Mouse (Mus musculus) gonadal fat pad, adult 2 months (tissue): ENCODE measurements around the gene Sp100. TPM values are rescaled to one million over a fixed set of nuclear protein-coding genes. Genes with fewer than 3 reads are reported as not detected.
"Not testable (repeated sequence)": the region's sequence is repeated elsewhere in the genome, so short reads cannot be mapped to it uniquely, and the experiment has no call there.

Experiments used
- DNase-seq: peaks from one replicate; pipeline ENCODE4 v3.0.0-alpha.2; 2012; ENCODE audit warnings: low read depth
- polyA plus RNA-seq: library from polyadenylated mRNA; depleted of rRNA; stranded (reverse); fragments of >200 nt; gene quantifications from 2 replicates; pipeline ENCODE4 v1.2.3, GENCODE M21; 2012; rRNA removed

Sp100 gene
- polyA plus RNA-seq = 8.9 and 9.4 TPM in 2 replicates

DNA sequence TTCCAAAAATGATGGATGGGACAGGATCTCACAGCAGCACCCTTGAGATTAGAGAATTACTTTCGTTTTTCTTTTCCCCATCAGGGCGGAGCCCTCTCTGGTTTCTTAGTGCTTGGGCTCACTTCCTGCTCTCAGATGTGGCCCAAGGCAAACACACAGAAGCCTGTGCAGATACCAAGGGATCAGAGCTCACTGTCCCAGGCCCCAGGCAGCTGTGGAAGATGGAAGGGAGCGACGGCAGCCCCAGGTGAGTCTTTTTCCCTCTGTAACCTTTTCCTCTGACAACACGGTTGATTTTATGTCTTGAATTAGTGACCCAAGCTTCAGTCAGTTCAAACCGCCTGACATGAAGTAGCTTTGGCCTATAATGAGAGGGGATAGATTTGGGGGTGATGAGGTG, at the start of gene Sp100:
Gene Sp100 (plus strand): TSS at position 108 of the 400 bp plus-strand sequence.
- not testable (repeated sequence) for DNase-seq

DNA sequence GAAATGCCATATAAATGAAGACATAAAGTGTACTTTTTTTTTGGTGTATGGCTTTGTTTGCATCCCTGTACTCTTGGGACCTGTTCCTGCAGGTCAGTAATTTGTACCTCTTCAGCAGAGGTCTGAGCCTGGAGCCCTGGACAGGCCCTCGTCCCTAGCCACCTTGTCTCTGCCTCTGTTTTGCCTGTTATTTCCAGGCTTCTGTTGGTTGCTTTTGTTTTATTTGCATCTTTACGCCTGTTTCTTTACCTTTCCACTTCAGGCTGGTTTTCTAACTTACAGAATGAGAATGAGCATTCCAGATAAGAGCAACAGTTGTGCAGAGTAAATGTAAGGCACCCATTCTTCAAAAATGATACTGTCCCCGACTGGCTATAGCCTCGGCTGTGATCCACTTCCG, 49.7 kb upstream of the Sp100 start, which contains the start of gene Sp140:
Gene Sp140 (plus strand): TSS at position 301 of the 400 bp plus-strand sequence.
- DNase-seq = not testable (repeated sequence)

GRCm38 (mm10) chr1:85600794-85601193, 49.0 kb upstream of the Sp100 start:
- not testable (repeated sequence) for DNase-seq

DNA sequence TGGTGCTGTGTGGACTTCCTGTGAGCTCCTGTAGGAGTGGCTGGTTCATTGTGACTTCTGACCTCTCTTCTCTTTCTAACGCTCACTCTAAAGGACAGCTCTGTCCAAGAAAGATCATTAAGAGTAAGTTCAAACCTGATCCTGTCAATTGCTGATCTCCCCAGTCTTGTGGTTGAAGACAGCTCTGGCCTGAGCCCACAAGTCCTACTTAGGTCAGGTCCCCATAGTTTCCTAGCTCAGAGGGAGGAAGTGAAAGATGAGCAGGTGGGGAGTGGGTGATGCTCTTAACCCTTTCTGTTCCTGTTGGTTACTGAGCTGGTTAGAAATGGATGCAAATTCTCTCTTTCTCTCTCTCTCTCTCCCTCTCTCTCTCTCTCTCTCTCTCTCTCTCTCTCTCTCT, 45.4 kb upstream of the Sp100 start:
- DNase-seq = not testable (repeated sequence)

DNA sequence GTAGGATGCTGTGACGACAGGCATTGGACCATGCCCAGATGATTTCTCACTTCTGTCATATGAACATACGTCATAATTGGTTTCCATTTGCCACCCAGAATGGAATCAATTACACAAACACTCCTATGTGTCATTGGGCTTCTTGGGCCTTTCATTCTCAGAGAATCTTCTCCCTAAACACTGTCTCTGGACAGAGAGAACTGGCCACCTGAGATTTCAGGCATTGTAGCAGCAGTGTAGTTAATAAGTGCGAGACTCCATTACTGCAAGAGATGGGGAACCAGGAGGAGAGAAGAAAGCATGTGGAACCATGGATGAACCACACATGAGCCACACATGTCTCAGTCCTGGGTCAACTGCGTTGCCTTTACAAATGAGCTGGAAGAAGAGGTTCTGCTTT, 41.4 kb upstream of the Sp100 start:
- DNase-seq = not testable (repeated sequence)

GRCm38 (mm10) chr1:85610581-85610980, 39.2 kb upstream of the Sp100 start:
- DNase-seq = not testable (repeated sequence)

DNA sequence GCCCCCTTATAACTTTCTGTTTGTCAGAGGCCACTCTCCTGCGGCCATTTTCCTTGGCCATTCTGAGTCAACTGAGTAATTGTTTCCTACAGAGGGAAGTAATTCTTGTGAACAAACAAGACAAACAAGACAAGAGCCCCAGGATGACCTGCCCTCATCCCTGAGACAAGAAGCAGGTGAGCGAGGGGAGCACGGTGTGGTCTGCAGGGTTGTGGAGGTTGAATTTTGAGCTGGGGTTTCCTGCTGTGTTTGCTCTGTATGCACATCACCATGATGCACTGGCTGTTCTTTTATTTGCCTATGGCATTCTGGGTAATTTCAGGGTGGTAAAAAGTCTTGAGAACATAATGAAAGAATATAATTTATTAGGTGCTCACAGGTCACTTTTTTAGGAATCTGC, 34.7 kb upstream of the Sp100 start:
- not testable (repeated sequence) for DNase-seq

GRCm38 (mm10) chr1:85615819-85616218, 34.0 kb upstream of the Sp100 start:
- DNase-seq = not testable (repeated sequence)

- DNase-seq = not testable (repeated sequence)
Observed at GRCm38 (mm10) chr1:85617161-85617560, 32.6 kb upstream of the Sp100 start.

DNA sequence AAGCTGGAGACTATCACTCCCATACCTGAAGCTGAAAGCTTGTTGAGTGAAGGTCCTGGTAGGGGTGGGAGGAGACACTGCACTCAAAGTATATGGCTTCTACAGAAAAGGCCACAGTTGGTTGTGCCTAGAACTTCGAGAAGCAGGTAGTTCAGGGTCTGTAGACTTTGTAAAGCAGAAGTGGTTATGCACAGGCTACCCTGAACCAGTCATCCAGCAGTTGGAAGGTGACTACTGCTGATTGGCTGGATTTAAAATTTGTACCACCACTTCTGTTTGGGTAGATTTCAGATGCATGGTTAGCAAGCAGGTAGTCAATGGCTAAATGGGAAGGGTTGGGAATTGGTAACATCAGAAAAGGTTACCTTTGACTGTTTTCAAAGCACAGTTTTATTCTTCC, 31.1 kb upstream of the Sp100 start:
- DNase-seq = not testable (repeated sequence)

DNA sequence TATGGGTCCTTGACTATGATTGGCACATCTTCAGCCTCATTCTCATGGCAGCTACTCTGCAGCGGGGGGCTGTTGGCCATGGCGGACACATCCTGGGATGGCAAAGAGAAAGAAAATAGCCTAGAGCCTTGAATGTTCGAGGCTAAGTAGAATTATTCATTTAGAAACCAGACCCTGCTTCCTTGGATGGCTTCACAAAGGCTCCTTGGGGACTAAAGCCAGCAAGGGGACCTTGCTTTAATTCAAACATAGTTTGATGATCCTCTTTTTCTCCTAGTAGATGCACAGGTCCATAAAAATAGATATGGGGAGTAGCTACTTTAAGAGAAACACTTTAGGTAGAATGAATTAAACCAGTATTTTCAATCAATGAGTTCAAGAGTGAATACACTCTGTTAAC, 12.9 kb upstream of the Sp100 start:
- not testable (repeated sequence) for DNase-seq

GRCm38 (mm10) chr1:85638144-85638543, 11.6 kb upstream of the Sp100 start:
- DNase-seq = not testable (repeated sequence)

- not testable (repeated sequence) for DNase-seq
Observed at GRCm38 (mm10) chr1:85650524-85650923, 736 bp downstream of the Sp100 start.

DNA sequence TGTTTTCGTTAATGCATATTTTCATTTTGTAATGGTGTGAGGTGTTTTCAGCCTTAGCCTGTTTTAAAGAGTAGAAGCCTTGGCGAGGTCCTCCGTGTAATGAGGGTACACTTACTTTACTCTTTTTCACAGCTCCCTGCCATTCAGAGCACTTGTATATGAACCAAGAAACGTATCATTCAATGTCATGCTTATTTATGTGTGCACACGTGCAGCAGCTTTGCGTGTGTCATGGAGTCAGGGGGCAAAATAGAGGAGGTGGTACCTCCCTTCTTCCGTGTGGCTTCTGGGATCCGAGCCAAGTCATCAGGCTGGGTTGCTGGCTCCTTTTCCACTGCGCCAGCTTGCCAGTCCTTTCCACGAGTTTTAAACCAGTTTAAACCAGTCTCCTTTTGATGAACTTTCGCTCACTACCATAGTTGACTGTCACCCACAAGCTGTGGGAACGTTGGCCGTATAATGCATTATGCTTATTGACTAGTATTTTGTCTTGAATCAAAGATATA, 2.0 kb downstream of the Sp100 start:
- not testable (repeated sequence) for DNase-seq

DNA sequence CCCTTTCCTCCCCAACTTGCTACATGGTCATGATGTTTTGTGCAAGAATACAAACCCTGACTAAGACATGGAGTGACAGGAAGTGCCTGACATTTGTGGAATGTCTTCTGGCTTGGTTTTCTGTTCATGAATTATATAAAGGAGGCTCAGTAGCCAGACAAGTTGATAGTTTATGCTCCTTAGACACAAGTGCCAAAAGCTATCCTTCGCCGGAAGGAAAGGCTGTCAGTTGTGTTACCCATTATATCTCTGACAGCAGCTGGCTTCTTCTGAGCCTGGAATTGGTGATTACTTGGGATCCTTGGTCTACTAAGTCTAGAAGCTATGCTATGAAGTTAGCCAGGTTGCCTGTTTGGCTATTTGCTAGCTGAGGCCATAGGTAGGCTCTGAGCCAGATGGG, 7.4 kb downstream of the Sp100 start:
- DNase-seq = not testable (repeated sequence)

- DNase-seq = no peak
Observed at GRCm38 (mm10) chr1:85664266-85664665, 14.5 kb downstream of the Sp100 start.

- no peak for DNase-seq
Observed at GRCm38 (mm10) chr1:85680226-85680625, 30.4 kb downstream of the Sp100 start.

- no peak for DNase-seq
Observed at GRCm38 (mm10) chr1:85686666-85687065, 36.9 kb downstream of the Sp100 start.

GRCm38 (mm10) chr1:85687346-85687745, 37.6 kb downstream of the Sp100 start:
- DNase-seq = no peak

GRCm38 (mm10) chr1:85690544-85690943, 40.8 kb downstream of the Sp100 start:
- no peak for DNase-seq

DNA sequence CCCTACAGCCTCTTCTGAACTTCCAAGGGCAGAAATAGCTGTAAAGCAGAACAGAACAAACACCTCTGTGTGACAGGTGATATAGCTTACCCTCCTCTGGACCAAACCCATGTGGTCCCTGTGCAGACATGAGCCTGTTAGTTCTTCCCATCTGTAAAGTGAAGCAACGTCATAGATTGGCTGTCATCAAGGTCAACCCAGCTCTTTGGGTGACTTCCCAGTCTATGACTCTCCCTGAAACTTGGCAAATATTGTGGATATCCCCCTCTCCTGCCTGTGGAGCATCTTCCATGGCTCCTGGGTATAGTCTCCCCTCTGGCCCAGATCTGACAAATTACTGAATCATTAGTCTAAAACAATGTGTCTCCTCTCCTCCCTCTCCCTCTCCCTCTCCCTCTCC, 42.5 kb downstream of the Sp100 start:
- no peak for DNase-seq

DNA sequence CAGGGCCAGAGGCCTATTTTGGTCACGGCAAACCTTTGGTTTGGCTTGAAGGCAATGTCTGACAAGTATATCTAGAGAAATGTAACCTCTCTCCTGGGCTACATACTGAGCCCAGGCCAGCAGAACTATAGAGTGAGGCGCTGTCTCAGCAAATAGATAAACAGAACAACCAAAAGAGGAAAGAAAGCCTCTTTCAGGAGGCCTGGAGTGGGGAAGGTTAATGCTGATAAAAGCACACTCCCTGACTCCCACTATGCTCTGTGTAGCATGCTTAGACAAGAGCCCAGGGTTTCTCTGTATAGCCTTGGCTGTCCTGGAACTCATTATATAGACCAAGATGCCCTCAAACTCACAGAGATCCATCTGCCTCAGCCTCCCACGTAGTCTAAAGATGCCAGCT, 43.5 kb downstream of the Sp100 start:
- no peak for DNase-seq

GRCm38 (mm10) chr1:85695646-85696045, 45.9 kb downstream of the Sp100 start:
- DNase-seq = no peak
